Mouse (Mus musculus): ENCODE data around the gene Mrgpra3. TPM values are rescaled to one million over a fixed set of nuclear protein-coding genes. Genes with fewer than 3 reads are reported as not detected.

Gene Mrgpra3
- polyA plus RNA-seq (2011; ENCODE audit: insufficient read length, low read depth, missing spikeins) = not detected in 2 replicates

GRCm38 (mm10) chr7:47601272-47601671, at the start of gene Mrgpra3:
Gene Mrgpra3, minus strand, starts transcription at chr7:47601372.
- Histone ChIP-seq H3K4me1 (ENCODE audit: control insufficient read depth, insufficient read depth, low read length) (no peaks in the 10 kb centered on the region), H3K27ac (ENCODE audit: insufficient read depth, low read length) (no peak within 1 kb of the TSS), H3K4me3 (ENCODE audit: insufficient read depth, low read length) (no peak within 1 kb of the TSS)
- TF ChIP-seq POLR2A (IDR thresholded peaks at IDR 0.05; ENCODE audit: low read depth, low read length) = no peak
- TF ChIP-seq CTCF (IDR thresholded peaks at IDR 0.05; ENCODE audit: borderline replicate concordance, insufficient read depth, low read length) = no peak

Other genes with a start within 250 kb of the Mrgpra3 start
- not detected in 2 replicates for gene Mrgpra1, start 247.1 kb downstream of the Mrgpra3 start, polyA plus RNA-seq (2011; ENCODE audit: insufficient read length, low read depth, missing spikeins)
- not detected in 2 replicates for gene Mrgpra2a, start 149.2 kb downstream of the Mrgpra3 start, polyA plus RNA-seq (2011; ENCODE audit: insufficient read length, low read depth, missing spikeins)
- not detected in 2 replicates for gene Mrgpra2b, start 72.5 kb downstream of the Mrgpra3 start, polyA plus RNA-seq (2011; ENCODE audit: insufficient read length, low read depth, missing spikeins)

Measured in embryonic fibroblast, embryonic 13.5 days (primary cell).